Mouse (Mus musculus) hindbrain, postnatal 0 days (tissue): ENCODE results near the gene N4bp2. TPM values are rescaled to one million over a fixed set of nuclear protein-coding genes. Genes with fewer than 3 reads are reported as not detected.
"Not testable (repeated sequence)": the region's sequence is repeated elsewhere in the genome, so short reads cannot be mapped to it uniquely, and the experiment has no call there.

ENCODE experiments used
- ATAC-seq: fragments of 200-750 bp; cut with Nextera tagmentation; 2 replicates; pipeline ENCODE4 v1.8.0; 2017; ENCODE audit warnings: mild to moderate bottlenecking, moderate TSS enrichment, moderate library complexity
- DNase-seq: peaks from one replicate; pipeline ENCODE4 v3.0.0-alpha.2; 2015; ENCODE audit warnings: low spot score
- H3K27ac ChIP-seq: fragments of 300-500 bp; sonication (generic); 2 replicates; pipeline ENCODE4 v1.5.1; 2014; ENCODE audit warnings: mild to moderate bottlenecking
- H3K27me3 ChIP-seq: fragments of 300-500 bp; sonication (generic); 2 replicates; pipeline ENCODE4 v1.6.1; 2014; ENCODE audit warnings: low read length, mixed read lengths; ENCODE audit not compliant: insufficient read depth
- H3K36me3 ChIP-seq: fragments of 300-500 bp; sonication (generic); 2 replicates; pipeline ENCODE4 v1.6.1; 2014; ENCODE audit warnings: low read length, mixed read lengths; ENCODE audit not compliant: insufficient read depth
- H3K4me1 ChIP-seq: fragments of 300-500 bp; sonication (generic); 2 replicates; pipeline ENCODE4 v1.6.1; 2014; ENCODE audit warnings: antibody characterized with exemption, low read length, mixed read lengths; ENCODE audit not compliant: insufficient read depth
- H3K4me2 ChIP-seq: fragments of 300-500 bp; sonication (generic); 2 replicates; pipeline ENCODE4 v1.6.1; 2014; ENCODE audit warnings: low read depth, mild to moderate bottlenecking, low read length, moderate library complexity, mixed read lengths
- H3K4me3 ChIP-seq: fragments of 300-500 bp; sonication (generic); 2 replicates; pipeline ENCODE4 v1.5.1; 2014; ENCODE audit warnings: low read length
- H3K9ac ChIP-seq: fragments of 300-500 bp; sonication (generic); replicated peaks from 2 replicates; pipeline ENCODE4 v1.6.1; 2014; ENCODE audit warnings: mild to moderate bottlenecking, low read length, moderate library complexity, mixed read lengths
- H3K9me3 ChIP-seq: fragments of 300-500 bp; sonication (generic); 2 replicates; pipeline ENCODE4 v1.6.1; 2016; ENCODE audit warnings: low read length, mixed read lengths
- CTCF ChIP-seq: IDR thresholded peaks from 2 replicates; pipeline ENCODE4 v1.5.1; 2016; ENCODE audit warnings: antibody characterized with exemption, control low read depth, low read depth
- WGBS: fragments of 180-500 bp; shearing (Covaris S2); extraction: QIAGEN DNeasy Blood & Tissue Kit; methylation state at CpG from one replicate; pipeline ENCODE4 v1.1.7; 2014; 5-methylcytosine and 5-hydroxymethylcytosine counted together
- polyA plus RNA-seq: library from polyadenylated mRNA; unstranded; fragments of >200 nt; fragmentation: Nextera tagmentation; extraction: Ambion mirVana; gene quantifications from 2 replicates; pipeline ENCODE4 v1.2.1, GENCODE M21; 2015
- total RNA-seq: library from RNA; depleted of rRNA; stranded (reverse); fragments of >200 nt; gene quantifications from 2 replicates; pipeline ENCODE4 v1.2.3, GENCODE M21; 2014

Gene N4bp2
- total and polyA plus RNA-seq, 2 experiments from 2014 or later: 10.0 to 27.4 TPM

DNA sequence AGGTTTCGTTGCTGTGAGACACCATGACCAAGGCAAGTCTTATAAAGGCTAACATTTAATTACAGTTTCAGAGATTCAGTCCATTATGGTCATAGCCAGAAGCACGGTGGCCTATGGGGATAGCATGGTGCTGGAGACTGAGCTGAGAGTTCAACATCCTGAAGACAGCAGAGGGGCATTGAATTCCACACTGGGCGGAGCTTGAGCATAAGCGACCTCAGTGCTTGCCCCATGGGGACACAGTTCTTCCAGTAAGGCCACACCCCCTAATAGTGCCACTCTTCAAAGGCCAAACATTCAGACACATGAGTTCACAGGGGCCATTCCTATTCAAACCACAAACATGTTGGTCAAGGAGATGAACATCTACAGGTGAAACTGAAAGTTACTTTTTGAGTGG is 12.8 kb downstream of the N4bp2 start:
- no peak overlapping the region for H3K4me3 ChIP-seq
- no peak overlapping the region for H3K9ac ChIP-seq
- 80% methylated on average over 4 of the region's 4 CpGs for WGBS
- H3K27ac ChIP-seq: no peak overlapping the region
- ATAC-seq (no peak), DNase-seq (no peak)
- no peak for TF ChIP-seq CTCF
- peaks cover 15% of the 10 kb centered on the region; the same call in 1 of the 2 replicates for H3K36me3 ChIP-seq
- H3K9me3 ChIP-seq: no peaks in the 10 kb centered on the region
- H3K4me1 ChIP-seq: no peaks in the 10 kb centered on the region
- no peak overlapping the region for H3K4me2 ChIP-seq
- H3K27me3 ChIP-seq: no peaks in the 10 kb centered on the region

DNA sequence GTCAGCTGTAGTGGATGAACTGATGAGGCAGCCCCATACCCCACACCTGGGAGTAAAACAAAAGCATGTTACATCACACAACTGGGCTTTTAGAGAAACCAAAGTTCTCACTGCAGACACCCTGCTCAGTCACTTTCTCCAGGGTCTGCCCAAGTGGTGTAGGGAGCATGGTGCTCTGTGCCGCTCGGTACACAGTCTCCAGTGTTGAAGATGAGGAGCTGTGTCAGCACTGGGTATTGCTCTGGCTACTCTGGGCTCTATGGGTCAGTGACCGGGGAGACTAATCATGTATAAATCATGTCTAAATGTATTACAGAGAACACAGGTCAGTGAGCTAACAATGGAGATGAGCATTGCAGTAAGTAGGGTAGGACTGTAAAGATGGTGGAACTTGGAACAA is 13.6 kb downstream of the N4bp2 start:
- 97% methylated on average over 3 of the region's 3 CpGs for WGBS
- Histone ChIP-seq H3K9ac (no peak overlapping the region), H3K36me3 (peaks cover 15% of the 10 kb centered on the region; the same call in 1 of the 2 replicates), H3K27ac (no peak overlapping the region), H3K4me1 (no peaks in the 10 kb centered on the region), H3K4me3 (no peak overlapping the region), H3K9me3 (no peaks in the 10 kb centered on the region), H3K27me3 (no peaks in the 10 kb centered on the region), H3K4me2 (no peak overlapping the region)
- DNase-seq (no peak), ATAC-seq (no peak)
- TF ChIP-seq CTCF: no peak

DNA sequence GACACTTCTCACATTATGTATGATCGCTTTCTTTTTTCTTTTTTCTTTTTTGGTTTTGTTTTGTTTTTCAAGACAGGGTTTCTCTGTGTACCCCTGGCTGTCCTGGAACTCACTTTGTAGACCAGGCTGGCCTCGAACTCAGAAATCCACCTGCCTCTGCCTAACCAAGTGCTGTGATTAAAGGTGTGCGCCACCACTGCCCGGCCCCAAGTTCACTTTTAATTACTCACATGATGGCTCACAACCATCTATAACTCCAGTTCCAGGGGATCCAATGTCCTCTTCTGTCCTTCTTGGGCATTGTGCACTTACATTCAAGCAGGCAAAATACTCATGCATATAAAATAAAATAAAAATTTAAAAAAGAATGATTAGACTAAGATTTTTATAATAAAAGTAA is 15.7 kb downstream of the N4bp2 start:
- not testable (repeated sequence) for DNase-seq, H3K4me1 ChIP-seq, H3K27me3 ChIP-seq, H3K4me2 ChIP-seq, H3K9me3 ChIP-seq, ATAC-seq, H3K27ac ChIP-seq, H3K4me3 ChIP-seq, H3K9ac ChIP-seq
- WGBS: 95% methylated on average over 4 of the region's 4 CpGs
- peaks cover 15% of the 10 kb centered on the region; the same call in 1 of the 2 replicates for H3K36me3 ChIP-seq

DNA sequence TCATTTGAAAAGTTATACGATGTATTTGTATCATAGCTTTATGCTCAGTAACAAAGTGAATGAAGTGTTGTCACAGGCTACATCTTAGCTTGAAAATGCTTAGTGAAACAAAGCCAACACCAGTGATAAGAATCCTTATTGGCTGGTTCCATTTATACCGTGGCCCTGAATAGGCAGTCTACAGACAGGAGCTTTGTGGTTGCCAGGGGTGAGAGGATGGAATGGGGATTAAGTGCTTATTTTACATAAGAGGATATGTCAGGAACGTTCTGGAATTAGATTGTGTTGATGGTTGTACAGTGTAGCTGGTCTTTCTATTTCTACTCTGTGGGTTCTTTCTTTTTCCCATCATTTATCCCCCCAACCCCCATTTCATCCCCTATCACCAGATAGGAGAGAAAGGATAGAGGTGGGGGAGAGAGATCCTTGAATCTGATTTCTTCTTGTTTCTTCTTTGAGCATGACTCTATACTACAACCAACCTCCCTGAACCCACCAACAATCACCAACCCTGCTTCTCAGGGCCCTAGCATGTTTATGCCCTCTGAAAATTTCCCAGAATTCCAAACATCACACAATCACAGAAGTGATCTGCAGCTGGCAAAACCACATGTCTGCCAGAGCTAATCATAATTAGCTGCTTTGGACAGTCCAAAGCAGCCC is 16.2 kb downstream of the N4bp2 start:
- Histone ChIP-seq H3K9ac (no peak overlapping the region), H3K36me3 (peaks cover 15% of the 10 kb centered on the region; the same call in 1 of the 2 replicates), H3K27me3 (no peaks in the 10 kb centered on the region), H3K9me3 (no peaks in the 10 kb centered on the region), H3K4me3 (no peak overlapping the region), H3K27ac (no peak overlapping the region), H3K4me1 (no peaks in the 10 kb centered on the region), H3K4me2 (no peak overlapping the region)
- no peak for DNase-seq
- WGBS: 32% methylated on average over 3 of the region's 3 CpGs
- no peak for ATAC-seq
- no peak for TF ChIP-seq CTCF

DNA sequence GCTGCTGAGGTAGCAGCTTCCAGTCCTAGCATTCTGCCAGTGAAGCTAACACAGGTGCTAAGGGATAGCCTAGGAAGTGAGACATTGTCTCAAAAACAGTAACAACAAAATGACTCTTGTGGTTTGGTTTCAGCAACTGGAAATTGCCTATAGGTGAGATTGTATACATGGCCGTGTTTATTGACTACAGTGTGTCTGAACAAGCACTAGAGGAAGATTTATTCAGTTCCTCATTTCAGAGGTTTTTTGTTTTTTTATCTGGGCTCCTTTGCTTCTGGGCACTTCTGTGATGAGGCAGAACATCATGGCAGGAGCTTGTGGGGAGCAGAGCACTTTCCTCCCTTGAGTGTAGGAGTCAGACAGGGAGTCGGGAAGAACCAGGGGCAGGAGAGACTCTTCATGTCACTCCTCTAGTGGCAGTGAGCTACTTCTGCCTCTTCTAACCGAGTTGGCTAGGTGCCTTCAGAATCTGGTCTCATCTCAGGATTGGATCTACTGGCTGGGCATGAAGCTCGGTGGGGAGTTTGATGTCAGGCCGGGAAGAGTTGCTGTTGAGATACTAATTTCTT is 17.9 kb downstream of the N4bp2 start:
- ATAC-seq: no peak
- H3K36me3 ChIP-seq: peaks cover 10% of the 10 kb centered on the region; the same call in 1 of the 2 replicates
- H3K4me2 ChIP-seq: no peak overlapping the region
- no peaks in the 10 kb centered on the region for H3K9me3 ChIP-seq
- 83% methylated on average over 5 of the region's 5 CpGs for WGBS
- H3K9ac ChIP-seq: no peak overlapping the region
- H3K27ac ChIP-seq: no peak overlapping the region
- no peak for TF ChIP-seq CTCF
- H3K4me3 ChIP-seq: no peak overlapping the region
- no peaks in the 10 kb centered on the region for H3K4me1 ChIP-seq
- no peak for DNase-seq
- H3K27me3 ChIP-seq: no peaks in the 10 kb centered on the region

DNA sequence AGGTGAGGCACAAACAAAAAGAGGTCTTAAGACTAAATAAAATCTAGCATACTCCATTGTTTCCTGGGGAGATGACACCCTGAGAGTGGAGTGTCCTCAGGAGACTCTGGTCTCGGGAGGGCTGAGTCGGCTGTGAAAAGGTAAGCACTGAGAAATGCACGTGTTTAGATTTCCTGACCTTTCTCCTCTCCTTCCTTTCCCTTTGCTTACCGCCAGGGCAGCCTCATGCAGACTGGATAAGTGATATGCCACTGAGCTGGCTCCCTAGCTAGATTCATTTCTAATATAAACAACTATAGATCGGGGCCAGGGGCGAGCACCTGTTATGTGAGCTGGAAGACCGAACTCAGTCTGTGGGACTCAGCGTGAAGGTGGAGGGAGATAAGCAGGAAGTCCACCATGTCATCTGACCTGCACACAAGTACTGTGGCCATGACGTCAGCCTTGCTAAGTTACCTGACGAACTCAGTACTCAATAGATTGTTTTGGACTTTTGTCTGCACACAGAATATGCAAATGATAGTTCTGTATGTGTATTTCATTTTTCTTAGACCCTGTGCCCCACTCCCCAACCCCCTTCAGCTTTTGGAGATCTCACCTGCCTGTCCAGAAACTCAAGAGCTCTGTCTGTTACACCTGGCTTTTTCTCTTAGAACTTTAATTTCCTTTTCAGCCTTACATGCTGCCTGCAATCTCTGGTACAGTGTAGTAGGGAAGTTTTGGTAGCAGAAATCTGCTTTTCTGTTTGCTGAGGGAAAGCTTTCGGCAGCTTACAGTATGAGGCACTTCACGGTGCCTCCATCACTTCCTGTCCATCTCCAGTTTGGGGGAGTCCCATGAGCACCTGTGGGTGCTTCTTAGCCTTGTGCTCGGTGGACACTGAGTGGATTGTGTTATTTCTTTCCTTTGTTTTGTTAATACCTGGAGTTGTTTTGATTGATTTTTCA is 18.7 kb downstream of the N4bp2 start:
- WGBS: 86% methylated on average over 13 of the region's 13 CpGs
- Histone ChIP-seq H3K4me3 (no peak overlapping the region), H3K36me3 (peaks cover 2% of the 10 kb centered on the region; the same call in 1 of the 2 replicates), H3K4me2 (no peak overlapping the region), H3K9me3 (no peaks in the 10 kb centered on the region), H3K27ac (no peak overlapping the region), H3K9ac (no peak overlapping the region), H3K27me3 (no peaks in the 10 kb centered on the region), H3K4me1 (no peaks in the 10 kb centered on the region)
- ATAC-seq (no peak), DNase-seq (no peak)
- no peak for TF ChIP-seq CTCF
